22 mouse cellular contexts compared by ENCODE assay signal in the genomic region with DNA sequence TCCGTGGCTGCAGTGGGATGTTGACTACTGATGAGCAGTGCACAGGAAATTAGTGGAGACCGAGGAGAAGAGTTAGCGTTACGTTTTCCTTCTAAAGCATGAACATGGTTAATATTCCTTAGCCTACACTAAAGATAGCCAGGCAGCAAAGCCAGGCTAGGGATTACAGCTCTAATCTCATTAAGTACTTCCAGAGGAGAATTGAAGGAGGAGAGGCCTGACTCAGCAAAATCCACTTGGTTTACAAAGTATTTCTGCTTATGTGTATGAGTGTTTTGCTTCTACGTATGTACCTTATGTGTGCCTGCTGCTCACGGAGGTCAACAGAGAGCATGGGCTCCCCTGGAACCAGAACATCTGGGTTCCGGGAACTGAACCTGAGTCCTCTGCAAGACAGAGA.
"Had no signal": no experiment of that assay in that cellular context is flagged by ENCODE, and none has a peak within 500 bp of the region (broad histone marks: within the 10 kb centered on the region; RNA-seq: fewer than 3 reads in every experiment).

No protein-coding gene starts in this region.

- H3K27me3 ChIP-seq: intestine, embryonic 15.5 days; limb, embryonic 13.5 days; liver, embryonic 12.5 days; liver, embryonic 15.5 days; lung, embryonic 15.5 days; neural tube, embryonic 12.5 days; neural tube, embryonic 15.5 days had no signal

- H3K27ac ChIP-seq: intestine, embryonic 15.5 days; limb, embryonic 10.5 days; limb, embryonic 13.5 days; liver, embryonic 12.5 days; liver, embryonic 15.5 days; lung, embryonic 15.5 days; midbrain, embryonic 10.5 days; neural tube, embryonic 12.5 days; neural tube, embryonic 15.5 days had no signal

- H3K9ac ChIP-seq: intestine, embryonic 15.5 days; limb, embryonic 13.5 days; liver, embryonic 12.5 days; liver, embryonic 15.5 days; lung, embryonic 15.5 days; neural tube, embryonic 12.5 days; neural tube, embryonic 15.5 days had no signal

- H3K4me3 ChIP-seq: intestine, embryonic 15.5 days; limb, embryonic 10.5 days; limb, embryonic 13.5 days; liver, embryonic 12.5 days; liver, embryonic 15.5 days; lung, embryonic 15.5 days; megakaryocyte, embryonic 14.5 days; midbrain, embryonic 10.5 days; neural tube, embryonic 12.5 days; neural tube, embryonic 15.5 days had no signal

- H3K4me2 ChIP-seq: intestine, embryonic 15.5 days; limb, embryonic 13.5 days; liver, embryonic 12.5 days; liver, embryonic 15.5 days; lung, embryonic 15.5 days; neural tube, embryonic 12.5 days; neural tube, embryonic 15.5 days had no signal

- ATAC-seq: intestine, embryonic 15.5 days; liver, embryonic 12.5 days had no signal

- H3K36me3 ChIP-seq: intestine, embryonic 15.5 days; limb, embryonic 10.5 days; limb, embryonic 13.5 days; liver, embryonic 12.5 days; liver, embryonic 15.5 days; lung, embryonic 15.5 days; midbrain, embryonic 10.5 days; neural tube, embryonic 12.5 days; neural tube, embryonic 15.5 days had no signal

- H3K4me1 ChIP-seq: limb, embryonic 10.5 days had no signal

- H3K9me3 ChIP-seq: intestine, embryonic 15.5 days; limb, embryonic 10.5 days; limb, embryonic 13.5 days; liver, embryonic 12.5 days; liver, embryonic 15.5 days; lung, embryonic 15.5 days; midbrain, embryonic 10.5 days; neural tube, embryonic 12.5 days; neural tube, embryonic 15.5 days had no signal

- DNase-seq: kidney, adult 18-20 months; kidney, adult 9 months; kidney, postnatal 14 days; kidney, postnatal 4 days; liver; lung, adult 18-20 months; lung, postnatal 10 days; lung, postnatal 36 days; right cerebral cortex, postnatal 25 days; spleen, adult 18-20 months; thymus, adult 18-20 months; thymus, postnatal 36 days had no signal
